Mouse (Mus musculus) embryonic facial prominence, embryonic 14.5 days (tissue): ENCODE measurements around the gene Coa5. TPM values are rescaled to one million over a fixed set of nuclear protein-coding genes. Genes with fewer than 3 reads are reported as not detected.
A peak's percentile ranks its signal among the peaks of the same experiment; 100 is the strongest.

Experiments
- ATAC-seq: fragments of 200-750 bp; cut with Nextera tagmentation; 2 replicates; pipeline ENCODE4 v1.8.0; 2017; ENCODE audit warnings: low read depth, moderate number of reproducible peaks, moderate TSS enrichment
- DNase-seq: peaks from one replicate; pipeline ENCODE4 v3.0.0-alpha.2; 2015; ENCODE audit warnings: low spot score
- H3K27ac ChIP-seq: fragments of 300-500 bp; sonication (generic); replicated peaks from 2 replicates; pipeline ENCODE4 v1.5.1; 2014; ENCODE audit warnings: low read depth, mild to moderate bottlenecking, low read length, moderate library complexity
- H3K27me3 ChIP-seq: fragments of 300-500 bp; sonication (generic); replicated peaks from 2 replicates; pipeline ENCODE4 v1.6.1; 2014; ENCODE audit warnings: low read length; ENCODE audit not compliant: control insufficient read depth, insufficient read depth
- H3K36me3 ChIP-seq: fragments of 300-500 bp; sonication (generic); 2 replicates; pipeline ENCODE4 v1.6.1; 2014; ENCODE audit warnings: low read length, mixed read lengths; ENCODE audit not compliant: control insufficient read depth, insufficient read depth
- H3K4me1 ChIP-seq: fragments of 300-500 bp; sonication (generic); 2 replicates; pipeline ENCODE4 v1.6.1; 2014; ENCODE audit warnings: antibody characterized with exemption, low read length; ENCODE audit not compliant: control insufficient read depth, insufficient read depth
- H3K4me2 ChIP-seq: fragments of 300-500 bp; sonication (generic); 2 replicates; pipeline ENCODE4 v1.6.1; 2014; ENCODE audit warnings: low read depth, mild to moderate bottlenecking, low read length, moderate library complexity, mixed read lengths
- H3K4me3 ChIP-seq: fragments of 300-500 bp; sonication (generic); 2 replicates; pipeline ENCODE4 v1.5.1; 2014; ENCODE audit warnings: low read depth, mild to moderate bottlenecking, low read length
- H3K9ac ChIP-seq: fragments of 300-500 bp; sonication (generic); 2 replicates; pipeline ENCODE4 v1.6.1; 2014; ENCODE audit warnings: low read depth, mild to moderate bottlenecking, low read length, moderate library complexity, mixed read lengths
- H3K9me3 ChIP-seq: fragments of 300-500 bp; sonication (generic); 2 replicates; pipeline ENCODE4 v1.6.1; 2016; ENCODE audit warnings: low read length; ENCODE audit not compliant: control insufficient read depth
- WGBS: fragments of 180-500 bp; shearing (Covaris S2); extraction: QIAGEN DNeasy Blood & Tissue Kit; methylation state at CpG from one replicate; pipeline ENCODE4 v1.1.7; 2014; 5-methylcytosine and 5-hydroxymethylcytosine counted together
- polyA plus RNA-seq: library from polyadenylated mRNA; unstranded; fragments of >200 nt; fragmentation: Nextera tagmentation; extraction: Ambion mirVana; gene quantifications from 2 replicates; pipeline ENCODE4 v1.2.1, GENCODE M21; 2014

The Coa5 gene
- polyA plus RNA-seq, 1 experiment from 2014 or later = 49.0 TPM

DNA sequence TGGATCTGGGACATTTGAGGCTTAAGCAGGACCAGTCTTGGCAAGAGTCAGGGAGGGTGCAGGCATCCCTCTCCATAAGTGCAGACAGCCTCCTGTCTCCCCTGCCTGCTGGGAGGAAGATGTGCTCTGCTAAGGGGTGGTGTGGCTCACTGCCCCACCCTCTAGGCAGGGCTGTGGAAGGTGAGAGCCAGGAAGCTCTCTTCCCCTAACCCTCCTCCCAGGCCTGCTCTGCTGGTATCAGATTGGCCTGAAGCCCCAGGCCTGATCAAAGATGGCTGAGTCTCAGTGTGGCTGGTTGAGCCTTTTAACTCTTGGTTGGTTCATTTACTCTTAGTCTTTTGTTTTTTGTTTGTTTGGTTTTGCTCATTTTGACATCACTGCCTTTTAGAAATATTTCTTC lies 20.3 kb downstream of the Coa5 start:
- no peaks in the 10 kb centered on the region for H3K27me3 ChIP-seq
- ATAC-seq = no peak

DNA sequence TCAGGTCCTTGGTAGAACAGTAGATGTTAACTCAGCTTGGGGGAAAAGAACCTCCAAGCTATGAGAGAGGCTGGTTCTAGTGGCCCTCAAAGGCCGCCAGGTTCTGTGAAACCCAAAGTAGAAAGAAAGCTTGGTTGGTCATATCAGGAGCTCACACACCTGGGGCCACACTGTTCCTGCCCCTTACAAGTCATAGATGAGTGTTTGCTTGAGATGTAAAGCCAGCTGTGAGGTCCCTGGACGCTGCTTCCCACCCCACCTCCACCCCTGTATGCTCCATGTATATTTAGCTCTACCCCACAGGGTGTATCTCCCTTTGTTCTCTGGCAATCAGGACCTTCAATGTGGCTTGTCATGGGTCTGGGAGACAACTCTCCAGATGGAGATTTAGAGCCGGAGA lies 21.2 kb downstream of the Coa5 start:
- DNase-seq (no peak), ATAC-seq (no peak)
- no peaks in the 10 kb centered on the region for H3K4me1 ChIP-seq
- H3K9me3 ChIP-seq = no peaks in the 10 kb centered on the region
- 75% methylated on average over 3 of the region's 3 CpGs for WGBS
- no peak overlapping the region for H3K4me2 ChIP-seq
- H3K27me3 ChIP-seq = no peaks in the 10 kb centered on the region
- H3K4me3 ChIP-seq = no peak overlapping the region
- H3K9ac ChIP-seq = no peak overlapping the region
- no peak overlapping the region for H3K27ac ChIP-seq
- 0 out of 2 replicates have a peak, but pooled peaks cover 3% of the 10 kb centered on the region for H3K36me3 ChIP-seq

More for the DNA sequence above, 20.3 kb downstream of the Coa5 start:
- Histone ChIP-seq H3K9me3 (no peaks in the 10 kb centered on the region), H3K4me3 (no peak overlapping the region), H3K9ac (no peak overlapping the region), H3K27ac (no peak overlapping the region), H3K36me3 (0 out of 2 replicates have a peak, but pooled peaks cover 3% of the 10 kb centered on the region), H3K4me2 (no peak overlapping the region), H3K4me1 (no peaks in the 10 kb centered on the region)
- DNase-seq = no peak

DNA sequence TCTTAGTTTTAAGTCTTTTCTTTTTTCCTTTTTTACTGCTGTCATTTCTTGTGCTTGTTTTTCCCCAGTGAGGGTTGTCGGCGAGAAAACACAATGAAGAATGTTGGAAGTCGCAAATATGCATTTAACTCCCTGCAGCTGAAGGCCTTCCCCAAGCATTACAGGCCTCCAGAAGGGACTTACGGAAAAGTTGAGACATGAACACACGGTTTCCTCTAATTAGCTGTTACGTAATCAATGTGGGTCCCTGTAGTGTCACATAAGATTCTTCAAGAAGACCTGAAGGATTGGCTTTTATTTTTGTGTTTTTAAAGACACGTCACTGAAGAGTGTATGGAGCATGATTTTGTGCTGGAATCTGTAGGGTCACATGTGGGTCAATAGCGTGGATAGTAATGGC lies 21.8 kb downstream of the Coa5 start:
- Histone ChIP-seq H3K27ac (no peak overlapping the region), H3K9ac (no peak overlapping the region), H3K27me3 (no peaks in the 10 kb centered on the region), H3K4me3 (no peak overlapping the region), H3K4me1 (no peaks in the 10 kb centered on the region), H3K36me3 (0 out of 2 replicates have a peak, but pooled peaks cover 3% of the 10 kb centered on the region), H3K4me2 (no peak overlapping the region), H3K9me3 (no peaks in the 10 kb centered on the region)
- 81% methylated on average over 8 of the region's 8 CpGs for WGBS
- no peak for DNase-seq
- no peak for ATAC-seq

DNA sequence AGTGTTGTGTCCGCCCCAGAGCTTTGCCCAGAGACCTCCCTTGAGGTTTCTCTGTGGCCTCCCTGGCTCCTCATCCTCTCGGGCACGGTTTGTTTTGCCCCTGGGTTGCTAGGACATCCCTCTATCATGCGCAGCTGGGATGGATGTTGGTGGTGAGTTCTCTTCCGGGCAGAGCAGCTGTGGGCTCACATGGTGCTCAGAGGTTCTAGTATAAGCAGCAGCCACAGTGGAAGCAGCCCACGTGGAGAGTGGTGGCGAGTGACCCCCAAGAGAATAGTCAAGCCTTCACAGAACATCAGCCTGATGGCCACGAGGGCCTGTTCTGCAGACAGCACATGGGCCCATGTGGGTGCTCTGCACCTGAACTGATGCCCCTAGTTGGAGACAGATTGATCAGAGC lies 22.7 kb downstream of the Coa5 start:
- no peak for DNase-seq
- H3K4me1 ChIP-seq = no peaks in the 10 kb centered on the region
- 73% methylated on average over 8 of the region's 8 CpGs for WGBS
- no peaks in the 10 kb centered on the region for H3K9me3 ChIP-seq
- H3K27me3 ChIP-seq = no peaks in the 10 kb centered on the region
- H3K4me2 ChIP-seq = no peak overlapping the region
- no peak overlapping the region for H3K9ac ChIP-seq
- no peak for ATAC-seq
- H3K27ac ChIP-seq = no peak overlapping the region
- 0 out of 2 replicates have a peak, but pooled peaks cover 4% of the 10 kb centered on the region for H3K36me3 ChIP-seq
- H3K4me3 ChIP-seq = no peak overlapping the region

DNA sequence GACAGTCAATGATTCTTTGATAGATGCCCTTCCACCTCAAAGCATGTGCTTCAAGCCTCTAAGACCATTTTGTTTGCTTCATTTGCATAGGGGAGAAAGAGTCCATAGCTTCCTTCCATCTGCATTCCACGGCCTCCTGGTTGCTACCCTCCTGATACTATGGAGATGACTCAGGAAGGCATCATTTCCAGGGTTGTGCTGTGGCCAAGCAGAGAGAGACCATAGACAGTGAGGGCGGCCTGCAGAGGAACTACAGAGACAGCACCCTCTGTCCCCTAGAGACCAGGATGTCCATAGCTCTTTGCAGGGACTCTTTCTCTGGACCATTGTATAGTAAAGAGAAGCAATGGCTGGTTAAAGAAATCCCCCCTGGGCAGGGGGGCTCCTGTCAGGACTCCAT lies 24.8 kb downstream of the Coa5 start:
- Histone ChIP-seq H3K4me2 (no peak overlapping the region), H3K9me3 (no peaks in the 10 kb centered on the region), H3K9ac (no peak overlapping the region), H3K4me1 (no peaks in the 10 kb centered on the region), H3K4me3 (no peak overlapping the region), H3K36me3 (0 out of 2 replicates have a peak, but pooled peaks cover 8% of the 10 kb centered on the region), H3K27ac (no peak overlapping the region), H3K27me3 (no peaks in the 10 kb centered on the region)
- ATAC-seq (no peak), DNase-seq (no peak)
- WGBS = 85% methylated on average over 2 of the region's 2 CpGs

DNA sequence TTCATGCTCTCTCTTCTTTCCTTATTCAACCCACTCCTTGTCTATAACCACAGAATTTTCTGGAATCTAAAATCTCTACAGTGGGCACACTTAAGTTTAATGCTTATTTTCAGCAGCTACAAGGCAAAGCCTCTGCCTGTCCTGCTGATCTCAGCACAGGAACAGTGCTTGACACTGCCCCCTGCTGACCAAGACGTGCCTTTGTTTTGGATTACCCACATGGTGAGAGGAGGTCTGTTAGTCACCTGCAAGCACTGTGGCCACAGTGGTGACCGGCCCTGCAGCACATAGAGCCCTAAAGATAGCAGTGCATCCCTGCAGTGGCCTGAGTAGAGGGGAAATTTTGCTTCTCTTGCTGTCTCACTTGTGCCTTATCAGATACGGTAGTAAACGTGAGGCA lies 28.2 kb downstream of the Coa5 start:
- Histone ChIP-seq H3K9ac (no peak overlapping the region), H3K9me3 (no peaks in the 10 kb centered on the region), H3K27me3 (no peaks in the 10 kb centered on the region), H3K4me3 (no peak overlapping the region), H3K36me3 (peaks cover 22% of the 10 kb centered on the region; the same call in 1 of the 2 replicates), H3K4me2 (no peak overlapping the region), H3K4me1 (no peaks in the 10 kb centered on the region), H3K27ac (no peak overlapping the region)
- 55% methylated on average over 4 of the region's 4 CpGs for WGBS
- peak; percentile 54 for DNase-seq
- no peak for ATAC-seq

DNA sequence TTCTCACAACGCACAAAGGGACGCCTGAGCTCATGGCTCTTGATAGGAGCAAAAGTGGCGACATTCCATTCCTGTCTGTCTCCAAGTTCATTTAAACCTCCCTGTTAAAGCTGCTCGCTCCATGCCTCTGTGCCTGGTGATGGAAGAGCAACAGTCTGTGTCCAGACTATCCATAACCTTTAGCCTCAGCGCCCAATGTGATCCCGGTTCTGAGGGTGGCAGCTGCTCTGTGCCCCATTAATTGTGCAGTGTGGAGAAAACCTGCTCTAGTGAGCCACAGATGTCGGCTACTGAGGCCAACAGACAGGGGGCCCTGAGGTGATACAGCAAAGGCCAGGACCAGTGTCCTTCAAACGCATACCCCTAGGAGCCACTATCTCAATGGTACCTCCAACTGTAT lies 30.2 kb downstream of the Coa5 start:
- Histone ChIP-seq H3K4me1 (no peaks in the 10 kb centered on the region), H3K9me3 (no peaks in the 10 kb centered on the region), H3K27me3 (no peaks in the 10 kb centered on the region), H3K27ac (no peak overlapping the region), H3K4me2 (no peak overlapping the region), H3K36me3 (peaks cover 26% of the 10 kb centered on the region; the same call in 1 of the 2 replicates), H3K4me3 (no peak overlapping the region), H3K9ac (no peak overlapping the region)
- WGBS = 79% methylated on average over 8 of the region's 8 CpGs
- ATAC-seq (no peak), DNase-seq (no peak)

DNA sequence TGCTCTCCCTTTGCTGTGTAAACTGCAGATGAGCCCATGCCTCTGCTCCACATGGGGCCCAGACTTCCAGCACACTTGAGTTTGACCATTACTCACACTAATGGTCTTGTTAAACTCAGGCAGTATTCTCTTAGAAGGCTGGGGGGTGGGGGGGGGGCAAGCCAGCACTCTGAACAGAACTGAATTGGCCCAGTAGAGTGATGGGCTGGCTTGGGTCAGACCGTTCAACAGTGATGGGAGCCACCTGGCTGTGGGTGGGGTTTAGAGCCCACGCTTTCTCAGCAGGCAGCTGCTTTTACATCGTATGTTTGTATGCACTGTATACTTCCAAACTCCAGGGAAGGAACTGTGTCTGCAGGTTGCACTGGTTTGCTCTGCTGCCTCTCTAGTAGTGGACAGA lies 30.9 kb downstream of the Coa5 start:
- Histone ChIP-seq H3K27ac (no peak overlapping the region), H3K27me3 (no peaks in the 10 kb centered on the region), H3K36me3 (peaks cover 33% of the 10 kb centered on the region; the same call in 1 of the 2 replicates), H3K4me2 (no peak overlapping the region), H3K9me3 (no peaks in the 10 kb centered on the region), H3K4me1 (no peaks in the 10 kb centered on the region), H3K9ac (no peak overlapping the region), H3K4me3 (no peak overlapping the region)
- ATAC-seq = no peak
- DNase-seq = no peak
- WGBS = 66% methylated on average over 3 of the region's 3 CpGs

DNA sequence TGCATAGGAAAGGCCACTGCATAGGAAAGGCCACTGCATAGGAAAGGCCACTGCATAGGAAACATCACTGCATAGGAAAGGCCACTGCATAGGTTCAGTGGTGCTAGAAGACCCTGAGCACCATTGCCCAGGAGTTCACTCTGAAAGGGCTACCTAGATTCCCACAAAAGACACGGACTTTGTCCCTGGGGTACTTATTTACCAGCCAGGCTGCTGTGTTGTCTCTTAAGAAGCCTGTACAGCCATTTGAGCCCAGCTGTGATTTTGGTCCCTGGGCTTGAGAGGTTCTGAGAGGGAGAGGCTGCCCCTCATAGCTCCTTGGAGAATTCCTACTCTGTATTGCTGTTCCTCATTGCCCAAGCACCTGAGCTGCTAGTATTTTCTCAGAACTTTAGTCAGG lies 33.4 kb downstream of the Coa5 start:
- no peak for DNase-seq
- no peak overlapping the region for H3K4me3 ChIP-seq
- H3K27me3 ChIP-seq = no peaks in the 10 kb centered on the region
- peaks cover 41% of the 10 kb centered on the region for H3K36me3 ChIP-seq
- no peak overlapping the region for H3K9ac ChIP-seq
- no peak overlapping the region for H3K4me2 ChIP-seq
- no peaks in the 10 kb centered on the region for H3K9me3 ChIP-seq
- ATAC-seq = no peak
- WGBS = 75% methylated on average over 1 of the region's 1 CpGs
- no peaks in the 10 kb centered on the region for H3K4me1 ChIP-seq
- H3K27ac ChIP-seq = no peak overlapping the region
